Mouse (Mus musculus) ovary, adult 18-20 months (tissue): ENCODE measurements around the gene Pard3b.
"Not testable (repeated sequence)": the region's sequence is repeated elsewhere in the genome, so short reads cannot be mapped to it uniquely, and the experiment has no call there.

Experiments used
- DNase-seq: peaks from one replicate; pipeline ENCODE4 v3.0.0; 2022; ENCODE audit warnings: low spot score, mixed read lengths

Pard3b gene

DNA sequence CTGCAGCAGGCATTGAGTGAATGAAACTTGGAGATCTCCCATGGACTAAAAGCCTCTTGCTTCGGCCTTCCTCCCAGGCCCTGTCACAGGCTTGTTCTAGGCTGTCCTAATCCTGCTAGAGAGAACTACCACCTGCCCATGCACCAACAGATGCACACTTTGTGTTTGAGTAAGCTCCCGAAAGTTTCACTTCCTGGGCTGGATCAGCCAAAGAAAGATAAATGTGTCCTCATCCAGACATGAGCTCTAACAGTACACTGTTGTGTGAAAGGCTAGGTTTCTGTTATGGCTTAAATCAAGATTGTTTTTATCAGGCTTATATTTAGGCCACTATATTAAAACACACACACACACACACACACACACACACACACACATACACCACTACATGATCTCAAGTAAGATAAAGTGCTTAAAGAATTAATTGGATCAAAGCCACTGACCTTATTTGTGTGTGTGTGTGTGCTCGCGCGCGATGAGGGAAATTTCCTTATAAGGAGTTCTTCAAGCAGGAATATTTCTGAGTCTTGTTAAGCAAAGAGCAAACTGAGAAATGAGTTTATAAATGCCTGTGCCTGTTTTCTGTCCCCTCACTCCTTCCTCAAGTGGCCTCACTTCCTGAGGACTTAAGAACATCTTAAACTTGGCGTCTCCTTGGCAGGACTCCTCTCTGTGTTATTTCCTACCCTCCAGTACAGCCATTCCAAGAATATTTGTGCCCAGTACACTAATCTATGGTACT, 940.6 kb downstream of the Pard3b start:
- DNase-seq = no peak

DNA sequence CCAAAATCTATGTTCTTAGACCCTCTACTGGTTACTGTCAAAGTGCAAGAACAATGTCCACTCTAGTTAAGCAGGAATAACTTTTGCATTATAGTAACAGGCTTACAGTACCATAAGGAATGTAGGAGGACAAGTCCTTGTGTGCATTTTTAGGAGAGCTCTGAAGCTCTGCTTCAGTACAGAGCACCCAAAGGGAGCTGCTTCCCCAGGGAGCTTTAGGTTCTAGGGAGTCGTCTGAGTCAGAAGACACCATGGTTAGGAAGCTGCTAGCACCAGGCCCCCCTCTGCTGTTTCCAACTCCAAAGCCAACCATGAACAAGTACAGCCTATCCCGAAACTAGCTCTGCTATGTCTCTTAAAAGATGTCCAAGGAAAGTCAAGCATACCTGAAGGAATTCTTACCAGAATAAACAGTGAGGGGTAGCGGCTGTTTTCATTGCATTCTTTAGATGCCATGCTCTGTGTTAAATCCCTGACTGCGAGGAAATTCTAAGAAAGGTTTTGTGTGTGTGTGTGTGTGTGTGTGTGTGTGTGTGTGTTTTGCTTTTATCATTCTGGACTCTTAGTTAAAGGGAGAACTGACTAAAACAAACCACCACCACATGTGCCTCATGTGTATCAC, 941.8 kb downstream of the Pard3b start:
- no peak for DNase-seq

DNA sequence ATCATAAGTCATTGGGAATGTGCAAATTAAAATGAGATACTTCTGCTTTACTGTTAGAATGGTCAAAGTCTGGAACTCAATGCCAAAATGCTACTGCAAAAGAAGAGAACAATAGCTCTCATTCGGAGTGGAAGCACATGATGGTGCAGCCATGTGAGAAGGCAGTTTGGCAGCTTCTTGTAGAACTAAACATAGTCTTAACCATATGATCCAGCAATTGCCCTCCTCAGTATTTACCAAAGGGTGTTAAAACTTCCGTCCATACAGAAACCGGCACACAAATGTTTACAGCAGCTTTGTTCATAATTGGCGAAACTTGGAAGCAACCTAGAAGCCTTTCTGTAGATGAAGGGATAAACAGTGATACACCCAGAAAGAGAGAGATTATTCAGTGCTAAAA, 943.9 kb downstream of the Pard3b start:
- no peak for DNase-seq

DNA sequence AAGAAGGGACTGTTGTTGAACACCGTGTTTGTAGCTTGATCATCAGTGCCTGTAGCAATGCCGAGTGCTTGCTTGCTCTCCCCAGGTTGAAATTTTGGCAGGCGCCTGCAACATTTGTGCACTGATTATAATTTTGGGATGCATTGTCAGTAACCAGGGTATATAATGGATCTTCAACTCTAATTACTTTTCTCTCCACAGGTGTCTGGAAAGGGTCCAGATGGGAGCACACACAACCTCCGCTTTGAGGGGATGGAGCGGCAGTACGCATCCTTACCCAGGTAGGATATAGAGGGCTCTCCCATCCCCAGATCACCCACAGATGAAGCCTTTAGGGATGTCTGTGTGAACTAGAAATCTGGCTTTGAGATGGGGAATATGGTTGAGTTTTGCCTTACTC, 948.9 kb downstream of the Pard3b start:
- DNase-seq = no peak

DNA sequence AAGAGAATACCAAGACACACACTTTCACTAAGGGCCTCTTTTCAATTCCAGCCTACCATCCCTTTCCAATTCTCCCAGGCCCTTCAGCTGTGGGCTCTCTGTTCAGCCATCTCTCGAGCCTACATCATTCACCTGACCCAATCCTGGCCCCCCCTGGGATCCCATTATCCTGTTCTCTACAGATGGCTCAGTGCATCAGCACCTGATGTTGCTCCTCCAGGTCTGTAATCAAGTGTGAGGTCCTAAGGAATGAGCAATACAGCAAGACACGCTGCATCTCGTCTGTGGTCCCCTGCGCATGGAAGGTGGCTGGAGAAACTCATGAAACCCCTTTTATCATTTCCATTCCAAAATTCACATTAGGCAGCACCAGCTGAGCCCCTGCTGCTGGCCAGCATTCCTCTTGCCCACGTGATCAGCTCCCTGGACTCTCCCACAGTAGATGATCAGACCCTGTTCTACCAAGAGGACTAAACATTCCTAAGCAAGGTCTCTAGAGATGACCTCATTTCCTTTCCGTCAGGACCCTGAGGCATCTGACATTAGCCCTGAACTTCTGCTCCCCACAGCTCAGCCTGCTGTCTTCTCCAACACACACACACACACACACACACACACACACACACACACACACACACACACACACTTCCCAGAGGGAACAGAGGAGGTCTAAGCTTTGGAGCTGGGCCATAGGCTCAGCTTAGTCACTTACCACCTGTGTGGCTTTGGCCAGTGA, 952.8 kb downstream of the Pard3b start:
- no peak for DNase-seq

DNA sequence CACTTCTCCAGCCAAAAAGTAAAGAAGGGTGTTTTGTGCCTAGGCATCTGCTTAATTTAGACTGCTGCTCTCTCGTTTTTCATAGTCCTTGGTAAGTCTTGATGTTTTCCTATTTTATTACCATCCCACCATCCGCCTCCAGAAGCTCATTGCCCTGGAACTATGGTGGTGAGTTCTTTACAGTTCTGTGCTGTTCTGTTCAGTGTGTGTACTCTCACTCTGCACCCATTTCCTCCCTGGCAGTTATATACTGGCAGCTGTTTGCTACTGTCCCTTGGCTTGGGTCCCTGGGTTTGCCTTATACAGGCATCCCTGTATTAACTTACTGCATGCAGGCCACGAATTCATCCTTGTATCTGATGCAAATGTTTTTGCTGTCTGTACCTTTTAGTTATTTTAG, 956.8 kb downstream of the Pard3b start:
- DNase-seq = no peak

DNA sequence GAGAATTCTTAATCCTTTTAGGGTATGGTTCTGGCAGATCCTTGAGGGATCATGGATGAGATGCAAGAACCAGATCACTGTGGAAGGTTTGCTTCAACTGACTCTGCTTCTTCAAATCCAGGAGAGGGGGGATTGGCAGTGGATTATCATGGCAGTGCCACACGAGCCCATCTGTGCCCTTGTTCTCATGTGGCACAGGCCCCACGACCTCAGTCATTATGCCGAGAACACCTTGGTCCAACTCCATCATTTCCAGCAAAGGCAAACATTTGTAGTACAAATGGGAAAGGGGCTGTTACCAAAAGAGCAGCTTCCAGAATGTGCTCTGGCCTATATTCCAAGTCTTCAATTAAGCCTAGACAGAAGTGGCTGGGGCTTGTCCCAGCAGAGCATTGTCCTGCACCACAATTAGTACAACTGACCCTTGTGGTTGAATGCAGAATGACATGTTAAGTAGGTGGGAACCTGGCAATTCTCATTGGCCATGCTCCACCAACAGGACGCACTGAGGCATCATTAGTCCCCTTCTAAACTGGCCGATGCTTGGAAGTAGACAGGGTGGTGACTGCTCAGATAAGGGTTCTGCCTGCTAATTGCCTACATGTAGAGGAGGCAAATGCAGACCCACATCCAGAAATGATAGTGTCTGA, 959.3 kb downstream of the Pard3b start:
- DNase-seq = no peak

DNA sequence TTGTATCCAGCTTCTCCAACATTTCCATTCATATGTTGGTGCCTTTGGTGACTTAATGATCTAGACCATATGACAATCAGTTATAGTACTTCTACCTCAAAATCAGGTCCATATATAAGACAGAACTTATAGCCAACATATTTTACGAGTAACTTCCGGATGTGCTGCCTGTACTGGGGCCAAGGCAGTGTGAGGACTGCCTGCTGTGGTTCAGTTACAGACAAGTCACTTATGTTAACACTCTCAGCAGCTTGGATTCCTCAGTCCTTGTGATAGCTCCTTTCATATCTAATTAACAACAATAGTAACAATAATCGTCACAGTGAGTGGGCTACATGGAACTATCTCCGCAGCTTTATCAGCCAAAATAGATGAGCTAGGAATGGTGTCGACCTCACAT, 959.9 kb downstream of the Pard3b start:
- DNase-seq = no peak

DNA sequence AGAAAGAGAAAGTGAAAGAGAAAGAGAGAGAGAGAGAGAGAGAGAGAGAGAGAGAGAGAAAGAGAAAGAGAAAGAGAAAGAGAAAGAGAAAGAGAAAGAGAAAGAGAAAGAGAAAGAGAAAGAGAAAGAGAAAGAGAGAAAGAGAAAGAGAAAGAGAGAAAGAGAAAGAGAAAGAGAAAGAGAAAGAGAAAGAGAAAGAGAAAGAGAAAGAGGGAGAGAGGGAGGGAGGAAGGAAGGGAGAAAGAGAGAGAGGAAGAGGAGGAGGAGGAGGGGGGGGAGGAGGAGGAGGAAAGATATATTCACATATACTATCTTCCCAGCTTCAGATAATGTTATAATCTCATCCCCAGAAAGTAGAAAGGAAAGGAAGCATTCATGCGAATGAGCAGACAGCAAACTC, 966.0 kb downstream of the Pard3b start:
- DNase-seq = not testable (repeated sequence)

DNA sequence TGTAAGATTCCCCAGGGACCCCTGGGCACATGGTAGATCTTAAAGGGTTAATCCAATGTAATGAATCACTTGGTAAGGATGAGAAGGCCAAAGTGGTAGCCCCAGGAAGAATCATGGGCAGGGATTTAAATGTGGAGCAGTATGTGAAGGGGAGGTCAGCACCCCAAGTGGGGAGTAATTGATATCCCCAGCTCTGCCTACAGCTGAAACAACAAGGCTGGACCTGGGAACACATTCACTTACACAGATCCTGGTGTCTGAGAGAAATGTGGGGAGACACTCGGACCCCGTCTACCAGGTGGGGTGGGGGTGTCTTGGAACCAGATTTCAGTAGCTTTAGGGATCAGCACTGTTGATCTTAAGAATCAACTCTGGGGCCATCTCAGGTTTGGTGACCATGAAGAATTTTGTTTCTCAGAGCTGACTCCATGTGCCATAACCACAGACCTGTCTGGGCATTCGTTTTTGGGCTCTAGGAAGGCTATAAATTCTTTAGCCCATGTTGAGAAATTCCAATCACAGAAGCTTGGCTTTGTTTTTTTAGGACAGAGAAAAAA, 979.6 kb downstream of the Pard3b start:
- no peak for DNase-seq

DNA sequence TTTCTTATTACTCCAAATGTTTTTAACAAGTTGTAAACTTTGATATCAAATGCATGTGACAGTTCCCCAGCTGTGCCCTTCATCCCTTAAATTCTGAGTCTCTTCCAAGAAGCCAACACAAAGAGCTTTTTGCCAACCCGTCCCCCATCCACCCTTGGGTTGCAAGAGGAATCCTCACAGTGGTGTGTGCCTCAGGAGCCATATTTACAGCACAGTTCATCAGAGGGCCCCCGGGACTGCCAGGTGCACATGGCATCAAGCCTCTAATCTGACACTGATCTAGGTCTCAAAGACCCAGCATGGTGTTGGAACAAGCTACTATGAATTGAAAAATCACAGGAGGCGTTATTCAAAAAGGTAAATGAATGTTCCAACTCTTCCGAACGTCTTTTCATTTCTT, 980.8 kb downstream of the Pard3b start:
- no peak for DNase-seq

DNA sequence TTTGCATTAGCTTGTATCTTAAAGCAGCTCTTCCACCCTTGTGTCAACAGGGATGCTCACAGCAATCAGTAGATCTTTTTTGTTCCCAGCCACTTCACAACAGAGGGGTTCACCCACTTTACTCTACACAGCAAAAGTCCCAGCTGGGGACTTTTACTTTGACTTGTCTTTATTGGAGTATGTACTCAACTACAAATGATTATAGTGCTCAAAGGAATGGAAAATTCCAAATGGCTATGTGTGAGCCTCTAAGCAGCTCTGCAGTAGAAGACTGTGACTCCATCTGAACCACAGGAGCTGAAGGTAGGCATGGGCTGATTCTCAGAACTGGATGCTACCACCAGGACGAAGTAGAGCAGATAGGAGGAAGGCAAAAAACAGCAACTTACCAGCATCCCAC, 983.8 kb downstream of the Pard3b start:
- DNase-seq = no peak

DNA sequence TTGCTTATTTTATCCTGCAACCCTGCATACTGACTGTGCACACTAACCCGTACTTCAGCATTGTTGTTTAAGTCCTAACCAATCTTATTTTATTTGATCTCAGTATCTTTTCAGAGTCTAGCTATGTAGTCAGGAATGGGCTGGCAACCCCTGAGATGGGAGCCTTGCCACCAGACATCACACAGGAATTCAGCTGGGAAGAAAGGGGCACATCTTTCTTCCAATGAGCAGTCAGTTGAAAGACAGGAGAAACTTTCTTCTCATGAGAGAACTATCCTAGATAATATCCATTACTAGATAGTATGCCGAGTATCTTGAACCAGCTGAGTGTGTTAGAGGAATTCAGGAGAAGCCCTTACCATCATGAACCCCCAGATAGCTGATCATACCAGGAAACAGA, 985.5 kb downstream of the Pard3b start:
- no peak for DNase-seq

DNA sequence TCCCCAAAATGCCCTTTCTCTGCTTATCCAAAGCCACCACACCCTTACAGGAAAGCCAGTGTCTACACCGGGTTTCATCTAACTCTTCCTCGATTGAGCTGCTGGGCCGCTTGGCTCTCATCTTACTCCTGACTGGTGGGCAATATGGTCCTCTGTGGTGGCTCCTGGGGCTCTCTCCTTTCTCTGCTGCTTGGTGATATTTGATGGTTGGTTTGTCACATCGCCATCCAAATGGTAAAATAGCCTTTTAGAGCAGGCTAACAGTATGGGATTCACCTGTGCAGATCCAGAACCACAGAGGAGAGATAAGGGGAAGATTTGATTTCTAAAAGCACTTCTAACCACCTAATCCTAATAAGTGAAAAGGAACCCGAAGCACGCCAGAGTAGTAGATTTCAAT, 986.2 kb downstream of the Pard3b start:
- DNase-seq = no peak

DNA sequence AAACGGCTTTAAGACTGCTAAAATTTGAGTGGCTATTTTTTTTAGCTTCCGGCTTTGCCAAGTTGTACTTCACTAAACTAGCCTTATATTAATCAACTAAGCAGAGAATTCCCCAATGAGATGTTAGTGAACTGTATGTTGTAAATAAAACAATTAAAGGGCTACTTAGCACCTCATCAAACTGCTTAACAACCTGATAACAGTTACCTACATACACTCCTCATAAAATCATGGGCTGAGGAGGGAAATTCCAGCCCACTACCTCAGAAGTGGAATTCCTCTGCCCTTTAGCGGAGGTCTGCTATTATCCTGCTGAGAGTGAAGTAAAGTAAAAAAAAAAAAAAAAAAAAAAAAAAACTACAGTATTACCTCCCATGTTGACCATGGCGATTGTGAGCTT, 986.7 kb downstream of the Pard3b start:
- no peak for DNase-seq

DNA sequence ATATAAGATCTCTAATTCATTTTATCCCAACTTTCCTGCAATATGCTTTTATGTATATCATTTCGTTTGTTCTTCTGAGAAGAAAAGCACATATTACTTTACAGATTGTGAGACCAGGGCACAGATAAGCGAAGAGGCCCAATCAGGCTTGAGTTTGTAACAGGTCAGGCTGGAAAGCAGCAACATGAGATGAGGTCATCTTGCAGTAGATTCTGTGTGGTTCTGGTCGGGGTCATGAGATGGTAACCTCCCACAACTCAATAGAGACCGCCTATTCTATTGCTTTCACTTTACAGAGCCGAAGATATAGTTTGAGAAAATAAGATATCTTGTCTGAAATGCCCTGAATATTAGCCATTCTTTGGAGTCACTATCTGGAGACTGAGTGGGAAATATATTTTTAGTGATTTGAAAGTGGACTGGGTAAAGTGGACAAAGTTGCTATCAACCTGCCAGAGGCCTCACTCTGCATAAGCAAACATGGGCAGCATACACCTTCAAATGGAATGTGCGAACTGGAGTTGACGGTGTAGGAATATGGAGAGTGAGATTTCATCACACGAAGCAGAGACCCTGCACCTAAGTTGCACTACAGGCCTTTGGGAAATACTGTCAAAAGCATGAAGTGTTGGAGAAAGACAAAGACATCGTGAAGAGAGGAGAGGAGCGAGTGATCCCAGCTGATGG, 987.3 kb downstream of the Pard3b start:
- no peak for DNase-seq

DNA sequence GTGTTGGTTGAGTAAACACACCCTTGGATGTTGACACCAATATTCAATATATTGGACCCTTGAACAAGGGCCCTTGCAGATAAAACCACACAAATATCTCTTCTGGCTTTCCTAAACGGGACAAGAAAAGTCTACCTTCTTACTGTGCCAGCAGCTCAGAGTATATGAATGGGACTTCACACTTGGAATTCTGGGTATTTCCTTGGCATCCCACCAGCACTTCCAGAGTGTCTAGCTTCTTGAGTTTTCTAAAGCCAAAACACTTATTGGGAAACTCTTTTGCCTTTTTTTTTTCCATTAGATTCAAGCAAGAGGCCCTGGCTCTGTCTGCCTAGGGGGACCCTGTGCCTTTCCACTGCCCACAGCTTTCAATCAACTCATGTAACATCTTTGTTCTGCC, 991.3 kb downstream of the Pard3b start:
- no peak for DNase-seq

DNA sequence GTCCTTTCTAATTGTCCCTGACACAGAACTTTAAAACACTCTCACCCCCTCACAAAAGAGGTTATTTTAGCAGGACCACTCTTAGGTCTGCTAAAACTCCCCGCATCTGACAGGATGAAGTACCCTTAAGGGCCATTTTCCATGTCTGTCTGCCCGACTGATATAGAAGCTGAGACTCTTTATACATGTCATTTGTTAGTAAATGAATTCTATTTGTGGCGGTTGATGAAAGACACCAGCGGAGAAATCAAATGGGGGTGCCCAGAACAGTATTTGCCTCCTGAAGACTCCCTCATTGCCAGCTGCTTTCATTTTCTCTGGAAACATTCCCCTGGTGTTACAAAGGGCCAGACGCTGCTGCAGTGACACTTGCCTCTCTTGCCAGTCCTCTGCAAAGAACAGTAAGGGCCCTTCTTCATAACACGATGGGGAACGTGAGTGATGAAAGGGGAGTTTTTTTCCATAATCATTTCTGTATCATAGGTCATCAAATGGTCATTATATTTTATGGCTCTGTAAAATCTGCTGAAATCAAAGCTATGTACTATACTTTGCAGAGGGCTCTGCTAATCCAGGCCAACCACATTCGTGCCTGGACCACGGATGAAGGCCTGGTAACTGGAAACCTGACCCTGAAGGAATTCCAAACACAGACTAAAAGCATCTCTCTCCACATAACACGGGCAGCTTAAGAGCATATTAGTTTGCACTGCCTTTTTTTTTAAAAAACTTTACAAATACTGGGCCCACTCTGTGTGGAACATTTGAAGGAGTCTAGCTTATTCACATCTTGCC, 993.1 kb downstream of the Pard3b start:
- no peak for DNase-seq

DNA sequence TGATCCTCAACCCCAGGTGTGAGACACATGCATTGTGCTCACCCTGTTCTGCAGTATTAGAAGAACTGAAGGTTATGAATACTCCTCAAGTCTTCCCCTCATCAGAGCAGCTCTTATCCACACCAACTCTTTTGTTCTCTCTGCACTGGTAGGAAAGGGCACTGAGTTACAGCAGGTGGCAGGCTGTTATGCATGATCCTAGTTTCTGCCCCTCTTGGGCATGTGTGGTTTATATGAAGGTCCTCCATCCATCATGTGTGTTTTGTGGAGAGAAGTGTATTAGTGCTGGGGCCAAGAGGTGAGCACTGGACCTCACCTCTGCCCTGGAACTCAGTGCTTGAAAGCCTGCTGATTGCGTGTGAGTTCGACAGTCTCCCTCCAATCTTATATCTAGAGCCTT, 994.3 kb downstream of the Pard3b start:
- DNase-seq = no peak

DNA sequence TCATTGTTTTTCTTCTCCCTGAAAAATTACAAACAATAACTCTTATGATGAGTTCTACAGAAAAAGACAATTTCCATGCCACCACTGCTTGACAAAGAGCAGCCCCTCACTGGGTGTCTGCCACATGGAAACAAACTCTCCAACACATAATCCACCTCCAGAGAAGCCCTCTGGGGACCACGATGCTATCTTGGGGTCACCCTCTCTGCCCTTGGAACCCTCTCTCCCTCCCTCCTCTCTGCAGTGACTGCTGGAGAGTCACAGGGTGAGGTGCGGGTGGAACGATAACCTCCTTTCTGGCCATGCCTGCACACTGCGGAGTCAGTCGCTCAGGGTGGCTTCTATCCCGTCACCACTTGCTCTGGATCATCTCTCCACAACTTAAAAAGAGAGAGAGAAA, 996.6 kb downstream of the Pard3b start:
- DNase-seq = no peak
